Mouse (Mus musculus) cerebellum, adult 18-20 months (tissue): ENCODE results near the gene Ppp1r3c.

Source experiments
- DNase-seq, 2 experiments: peaks; one replicate each; pipeline ENCODE4 v3.0.0; 2021

Ppp1r3c gene

DNA sequence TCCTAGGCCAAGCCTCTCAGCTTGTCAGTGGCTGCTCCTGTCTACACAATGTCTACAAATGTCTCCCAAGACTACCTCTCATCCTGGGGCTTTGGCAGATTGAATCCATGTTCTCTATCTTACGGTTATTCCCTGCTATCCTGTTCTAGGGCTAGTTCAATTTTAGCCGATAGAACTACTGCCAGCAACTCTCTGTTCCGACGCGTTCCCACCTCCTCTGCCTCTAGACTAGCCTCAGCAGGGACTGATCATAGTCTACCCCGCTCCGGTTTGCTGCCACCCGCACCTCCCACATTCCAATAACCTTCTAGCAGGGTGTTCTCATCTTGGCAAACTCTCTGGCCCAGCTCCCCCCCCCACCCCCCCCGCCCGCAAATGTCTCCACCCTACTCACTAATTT is 20.9 kb downstream of the Ppp1r3c start:
- DNase-seq: no peak

GRCm38 (mm10) chr19:36714492-36714891 is 22.0 kb downstream of the Ppp1r3c start:
- DNase-seq: no peak

GRCm38 (mm10) chr19:36713092-36713491 is 23.4 kb downstream of the Ppp1r3c start:
- DNase-seq: no peak

DNA sequence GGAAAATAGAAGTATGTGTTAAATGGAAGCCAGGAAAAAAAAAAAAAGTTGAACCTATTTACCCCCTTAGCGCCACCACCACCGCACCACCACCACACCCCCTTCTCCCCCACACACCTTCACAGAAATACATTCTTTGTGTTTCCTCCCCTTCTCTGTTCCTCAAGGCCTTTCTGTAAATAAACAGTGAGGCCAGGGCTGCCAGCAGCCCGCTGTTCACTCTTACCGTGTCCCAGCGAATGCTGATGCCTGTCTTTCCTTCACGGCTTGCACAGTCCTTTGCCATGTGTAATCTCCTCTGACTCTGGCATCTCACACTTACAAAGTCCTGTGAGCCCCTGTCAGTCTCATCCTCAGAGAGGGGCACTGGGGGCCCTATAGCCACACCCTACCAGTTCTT is 30.3 kb downstream of the Ppp1r3c start:
- DNase-seq: no peak

GRCm38 (mm10) chr19:36705286-36706146 is 30.9 kb downstream of the Ppp1r3c start:
- no peak for DNase-seq

DNA sequence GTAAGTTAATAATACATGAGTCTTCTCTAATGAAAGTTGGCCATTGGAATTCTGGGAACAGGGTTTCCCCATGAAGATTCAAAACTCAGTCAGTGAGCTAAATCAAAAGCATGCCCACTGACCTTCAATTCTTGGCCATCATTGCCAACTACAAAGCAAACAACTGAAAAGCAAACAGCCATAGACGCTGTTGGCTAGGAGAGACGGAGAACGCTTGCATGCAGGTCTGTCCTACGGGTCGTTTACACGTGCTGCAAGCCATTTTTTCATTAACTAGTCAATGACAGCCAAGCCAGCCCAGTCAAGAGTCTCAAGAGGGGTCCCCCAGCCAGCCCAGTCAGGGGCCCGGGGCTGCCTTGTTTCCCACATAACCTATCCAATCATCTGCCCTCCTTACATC is 31.7 kb downstream of the Ppp1r3c start:
- DNase-seq: no peak

DNA sequence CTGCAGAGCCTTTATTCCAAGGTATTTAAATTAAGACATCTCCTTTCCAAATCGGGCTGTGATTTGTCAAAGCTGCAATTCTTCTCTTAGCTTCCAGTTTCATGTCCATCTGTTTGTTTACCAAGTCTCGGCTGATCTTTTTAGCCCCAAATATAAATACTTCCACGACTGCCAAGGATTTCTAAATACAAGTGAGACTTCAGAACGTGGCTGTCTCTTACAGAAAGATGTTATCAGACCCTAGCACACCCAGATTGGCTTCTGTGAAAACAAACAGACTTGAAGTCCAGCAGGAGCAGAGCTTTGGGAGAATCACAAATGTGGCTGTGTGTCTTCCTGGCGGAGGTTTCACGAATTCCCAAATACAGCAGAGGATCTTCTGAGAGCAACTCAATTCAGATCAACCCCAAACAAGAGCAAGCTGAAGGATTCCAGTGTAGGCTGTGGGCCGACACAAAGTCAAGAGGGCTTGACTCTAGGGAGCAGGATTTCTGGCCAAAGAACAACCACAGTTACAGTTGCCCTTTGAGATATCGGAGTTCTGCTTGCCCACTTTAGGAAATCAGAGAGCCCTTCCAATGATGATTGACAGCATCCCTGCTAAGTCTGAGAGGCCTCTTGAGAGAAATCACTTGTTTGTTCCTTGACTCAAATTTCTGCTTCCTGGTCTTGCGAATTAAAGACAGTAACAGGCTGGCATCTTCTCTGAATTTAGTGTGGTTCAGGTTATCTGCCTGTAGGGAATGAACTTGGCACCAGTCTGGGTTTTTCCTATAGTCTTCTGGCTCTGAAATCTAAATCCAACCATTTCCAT is 34.4 kb downstream of the Ppp1r3c start:
- DNase-seq: no peak

DNA sequence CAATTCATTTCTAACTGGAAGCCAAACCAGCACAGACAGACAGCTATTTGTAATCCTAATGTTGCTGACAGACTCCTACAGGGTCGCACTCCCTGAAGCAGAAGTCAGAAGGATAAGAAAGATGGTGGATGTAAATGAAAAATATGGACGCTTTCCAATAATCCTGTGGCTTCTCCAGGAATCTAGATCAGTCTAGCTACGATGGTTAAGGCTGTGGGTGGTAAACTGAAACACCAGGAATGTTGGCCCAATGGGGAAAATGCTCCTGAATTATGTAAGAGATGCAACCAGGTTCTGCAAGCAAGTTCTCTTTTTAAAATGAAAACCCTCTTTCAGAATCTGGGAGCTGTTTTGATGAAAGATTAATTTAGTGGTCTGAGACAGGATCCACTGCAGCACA is 35.1 kb downstream of the Ppp1r3c start:
- no peak for DNase-seq

DNA sequence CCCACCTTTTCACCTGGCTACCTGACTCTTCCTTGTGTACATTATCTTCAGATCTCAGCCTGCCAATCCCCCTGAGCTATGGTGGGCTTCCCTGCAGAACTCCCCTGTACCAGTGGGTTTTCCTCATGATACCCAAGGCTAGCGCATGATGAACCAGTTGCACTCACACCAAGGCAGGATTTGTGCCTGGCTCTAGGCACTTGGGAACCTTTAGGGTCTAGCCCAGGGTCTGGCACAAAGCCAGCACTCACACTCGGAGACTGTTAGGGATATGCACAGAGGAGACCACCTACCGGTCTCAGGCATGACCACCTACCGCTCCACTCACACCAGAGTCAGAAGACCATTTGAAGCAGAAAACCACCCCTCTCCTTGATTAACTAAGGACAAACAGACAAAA is 35.5 kb downstream of the Ppp1r3c start:
- DNase-seq: no peak

- no peak for DNase-seq
These were observed 37.3 kb downstream of the Ppp1r3c start for GRCm38 (mm10) chr19:36699151-36699550.

DNA sequence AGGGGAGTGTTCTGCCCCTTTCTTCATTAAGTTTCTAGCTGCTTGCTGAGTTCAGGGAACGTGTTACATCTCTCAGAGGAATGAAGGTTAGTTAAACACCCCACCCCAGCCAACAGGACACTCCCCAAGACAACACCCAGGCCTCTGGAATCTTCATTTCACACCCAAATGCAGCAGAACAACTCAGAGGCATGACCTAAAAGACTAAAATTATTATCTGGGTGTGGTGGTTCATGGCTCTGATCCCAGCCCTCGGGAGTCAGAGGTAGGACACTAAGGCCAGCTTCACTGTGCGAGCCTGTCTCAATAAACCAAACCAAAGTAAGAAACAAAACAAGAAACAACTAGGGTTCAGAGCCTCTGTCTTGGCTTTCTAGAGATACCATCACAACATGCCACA is 38.3 kb downstream of the Ppp1r3c start:
- no peak for DNase-seq

- DNase-seq: no peak
These were observed 39.8 kb downstream of the Ppp1r3c start for GRCm38 (mm10) chr19:36696601-36697122.

- DNase-seq: no peak
These were observed 42.9 kb downstream of the Ppp1r3c start for GRCm38 (mm10) chr19:36693530-36693929.

- no peak for DNase-seq
These were observed 44.5 kb downstream of the Ppp1r3c start for GRCm38 (mm10) chr19:36691941-36692340.

DNA sequence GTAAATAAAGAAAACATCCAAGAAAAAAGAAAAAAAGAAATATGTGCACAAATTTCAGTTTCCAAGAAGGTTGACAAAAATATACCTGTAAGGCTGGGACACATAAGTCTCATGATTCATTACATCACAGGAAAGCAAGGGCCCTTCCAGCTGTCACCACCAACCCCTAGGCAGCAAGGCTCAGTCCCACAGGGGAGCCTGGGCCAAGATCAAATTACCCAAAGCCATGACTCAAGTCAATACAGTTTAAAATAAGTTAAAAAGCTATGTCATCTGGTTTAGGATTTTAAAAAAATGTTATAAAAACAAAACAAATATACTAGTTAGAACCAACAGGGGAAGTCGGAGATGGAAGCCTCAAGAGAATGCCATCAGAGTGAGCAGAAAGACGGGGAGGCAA is 45.2 kb downstream of the Ppp1r3c start:
- no peak for DNase-seq

- DNase-seq: no peak
These were observed 47.2 kb downstream of the Ppp1r3c start for GRCm38 (mm10) chr19:36689205-36689604.

DNA sequence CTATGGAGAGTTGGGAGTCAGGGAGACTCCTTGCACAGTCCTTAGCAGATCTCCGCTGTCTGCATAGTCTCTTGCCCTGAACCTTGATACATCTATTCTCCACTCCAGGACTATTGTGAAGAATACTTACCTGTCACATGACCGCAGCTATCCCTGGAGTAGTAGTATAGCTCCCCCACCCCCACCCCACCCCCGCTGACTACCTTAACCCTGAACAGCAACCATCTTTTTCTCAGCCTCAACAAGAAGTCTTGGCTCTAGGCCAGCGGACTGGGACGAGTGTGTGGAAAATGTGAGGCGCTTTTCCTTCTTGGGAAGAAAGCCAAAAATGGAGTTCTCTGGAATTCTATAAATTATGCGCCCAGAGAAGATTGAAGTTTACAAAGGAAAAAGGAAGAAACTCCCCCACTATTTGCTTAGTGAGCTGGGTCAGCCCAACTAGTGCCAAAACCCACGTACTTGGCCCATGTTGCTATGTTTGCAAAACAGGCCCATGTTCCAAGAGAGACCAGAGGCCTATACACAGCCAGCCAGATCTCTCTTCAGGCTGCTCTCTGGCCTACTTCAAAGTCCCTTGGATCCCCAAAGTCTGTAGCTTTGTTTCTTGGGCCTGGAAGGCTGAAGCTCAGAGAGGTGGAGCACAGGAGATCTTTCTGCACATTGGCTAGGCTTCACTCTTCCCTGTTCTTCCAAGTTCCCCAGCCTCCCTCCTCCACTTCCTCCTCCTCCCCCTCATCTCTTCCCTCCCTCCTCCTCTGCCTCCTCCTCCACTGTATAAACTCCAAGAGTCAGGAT is 48.4 kb downstream of the Ppp1r3c start:
- no peak for DNase-seq

GRCm38 (mm10) chr19:36687044-36687443 is 49.4 kb downstream of the Ppp1r3c start:
- no peak for DNase-seq

DNA sequence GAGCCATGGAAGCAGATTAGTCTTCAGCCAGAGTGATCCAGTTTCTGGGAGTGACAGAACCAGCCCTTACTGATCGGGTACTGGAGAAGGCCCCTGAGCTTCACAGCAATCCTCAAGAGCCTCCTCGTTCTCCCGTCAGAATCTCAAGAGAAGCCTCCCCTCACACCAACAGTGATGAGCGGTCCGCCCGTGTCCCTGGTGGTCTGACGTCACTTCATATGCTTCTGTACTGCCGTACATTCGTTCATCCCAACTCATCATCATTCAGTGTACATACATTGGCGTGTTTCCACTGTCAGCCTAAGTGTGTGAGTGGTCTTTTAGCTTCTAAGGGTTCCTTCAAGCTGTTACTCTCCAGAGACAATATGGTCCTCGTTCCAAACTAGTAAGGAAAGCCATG is 50.4 kb downstream of the Ppp1r3c start:
- DNase-seq: no peak

- DNase-seq: no peak
These were observed 53.9 kb downstream of the Ppp1r3c start for GRCm38 (mm10) chr19:36682560-36682959.
